Mouse (Mus musculus) hindbrain, embryonic 15.5 days (tissue): ENCODE measurements at regions not wholly inside any gene's neighbourhood (a gene's known extent, or its start where the extent isn't known, plus 50 kb on each side); places are given as distances from the start of the nearest gene placed in this dataset.

Experiments used
- ATAC-seq: fragments of 200-750 bp; cut with Nextera tagmentation; 2 replicates; pipeline ENCODE4 v1.8.0; 2017; ENCODE audit warnings: low read depth, moderate number of reproducible peaks, moderate TSS enrichment; ENCODE audit not compliant: low FRiP score
- H3K27ac ChIP-seq: fragments of 300-500 bp; sonication (generic); replicated peaks from 2 replicates; pipeline ENCODE4 v1.5.1; 2015; ENCODE audit warnings: mild to moderate bottlenecking, inconsistent platforms
- H3K27me3 ChIP-seq: fragments of 300-500 bp; sonication (generic); 2 replicates; pipeline ENCODE4 v1.6.1; 2015; ENCODE audit warnings: control low read depth, inconsistent platforms
- H3K36me3 ChIP-seq: fragments of 300-500 bp; sonication (generic); 2 replicates; pipeline ENCODE4 v1.6.1; 2015; ENCODE audit warnings: control low read depth, inconsistent platforms
- H3K4me1 ChIP-seq: fragments of 300-500 bp; sonication (generic); replicated peaks from 2 replicates; pipeline ENCODE4 v1.6.1; 2015; ENCODE audit warnings: control low read depth, inconsistent platforms
- H3K4me2 ChIP-seq: fragments of 300-500 bp; sonication (generic); 2 replicates; pipeline ENCODE4 v1.6.1; 2015; ENCODE audit warnings: moderate library complexity, mild to moderate bottlenecking, inconsistent platforms
- H3K4me3 ChIP-seq: fragments of 300-500 bp; sonication (generic); 2 replicates; pipeline ENCODE4 v1.5.1; 2015; ENCODE audit warnings: mild to moderate bottlenecking, inconsistent platforms
- H3K9ac ChIP-seq: fragments of 300-500 bp; sonication (generic); 2 replicates; pipeline ENCODE4 v1.6.1; 2015; ENCODE audit warnings: inconsistent platforms
- H3K9me3 ChIP-seq: fragments of 300-500 bp; sonication (generic); 2 replicates; pipeline ENCODE4 v1.6.1; 2016; ENCODE audit warnings: control low read depth, inconsistent platforms
- WGBS: fragments of 180-500 bp; shearing (Covaris S2); methylation state at CpG from one replicate; pipeline ENCODE4 v1.1.7; 2015; 5-methylcytosine and 5-hydroxymethylcytosine counted together

DNA sequence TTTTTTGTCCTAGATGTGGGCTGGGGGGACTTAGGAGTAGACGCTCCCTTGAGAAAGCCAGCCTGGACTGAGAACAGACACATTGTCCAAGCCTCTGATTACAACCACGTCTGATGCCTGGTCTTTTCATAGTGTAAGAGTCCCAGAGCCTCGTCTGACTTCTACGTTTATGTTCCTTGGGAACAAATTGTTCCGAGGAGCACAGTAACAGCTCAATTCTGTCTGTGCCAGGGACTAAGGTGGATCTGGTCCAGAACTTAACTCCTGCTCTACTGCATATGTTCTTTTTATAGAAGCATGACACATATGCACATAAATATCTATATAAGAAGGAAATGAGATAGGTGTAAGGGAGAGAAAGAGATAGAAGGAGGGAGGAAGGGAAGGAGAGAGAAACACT lies 537.2 kb upstream of the Kdm8 start:
- Histone ChIP-seq H3K9me3 (no peaks in the 10 kb centered on the region), H3K36me3 (no peaks in the 10 kb centered on the region), H3K9ac (no peak overlapping the region), H3K4me1 (no peaks in the 10 kb centered on the region), H3K4me2 (no peak overlapping the region), H3K27me3 (no peaks in the 10 kb centered on the region), H3K4me3 (no peak overlapping the region), H3K27ac (no peak overlapping the region)
- 59% methylated on average over 5 of the region's 5 CpGs for WGBS
- no peak for ATAC-seq

DNA sequence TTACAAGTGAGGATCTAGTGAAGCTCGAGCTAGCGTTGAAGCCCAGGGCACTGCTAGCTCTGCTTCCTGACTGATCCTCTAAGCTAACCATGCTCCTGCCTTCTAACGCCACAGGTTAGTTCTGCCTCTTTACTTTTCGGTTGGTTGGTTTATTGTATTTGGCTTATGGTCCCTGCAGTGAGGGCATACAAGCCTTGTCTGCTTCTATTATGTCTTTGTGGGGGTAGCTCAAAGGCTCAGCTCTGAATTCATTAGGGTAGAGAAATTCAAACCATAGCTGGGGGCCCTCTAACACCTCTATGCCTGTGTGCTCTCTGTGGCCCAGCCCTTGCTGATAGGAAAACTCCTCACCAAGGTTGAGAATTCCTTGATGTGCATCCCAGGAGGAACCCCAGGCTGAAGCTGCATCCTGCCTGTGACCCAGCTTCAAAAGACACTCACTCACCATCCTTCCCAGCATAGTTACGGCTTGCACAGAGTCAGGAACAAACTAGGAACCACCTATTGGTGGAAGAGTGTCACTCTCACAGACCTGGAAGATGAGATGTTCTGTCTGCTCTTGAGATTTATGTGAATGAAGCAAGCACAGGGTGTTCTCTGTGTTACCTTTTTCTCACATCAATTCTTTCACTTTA lies 536.7 kb upstream of the Kdm8 start:
- Histone ChIP-seq H3K4me3 (no peak overlapping the region), H3K27me3 (no peaks in the 10 kb centered on the region), H3K4me1 (no peaks in the 10 kb centered on the region), H3K4me2 (no peak overlapping the region), H3K27ac (no peak overlapping the region), H3K9me3 (no peaks in the 10 kb centered on the region), H3K36me3 (no peaks in the 10 kb centered on the region), H3K9ac (no peak overlapping the region)
- 55% methylated on average over 5 of the region's 5 CpGs for WGBS
- ATAC-seq: no peak

DNA sequence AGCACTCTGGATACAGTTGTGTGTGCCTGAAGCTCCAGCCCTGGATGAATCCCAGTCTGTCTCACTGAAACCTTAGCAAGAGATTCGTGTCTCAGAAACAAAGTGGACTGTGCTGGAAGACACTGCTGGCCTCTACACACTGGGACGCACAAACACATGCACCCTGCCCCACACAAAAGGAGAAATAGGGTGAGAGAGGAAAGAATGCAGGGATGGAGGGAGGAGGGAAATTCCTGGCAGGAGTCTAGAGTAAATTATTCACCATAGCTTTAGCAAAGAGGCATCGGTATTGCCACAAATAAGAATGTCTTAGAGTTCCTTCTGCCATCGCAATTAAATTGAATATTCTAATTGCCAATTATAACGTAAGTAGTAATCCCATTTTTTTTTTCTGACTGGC lies 530.4 kb upstream of the Kdm8 start:
- WGBS: 53% methylated on average over 5 of the region's 5 CpGs
- no peaks in the 10 kb centered on the region for H3K27me3 ChIP-seq

DNA sequence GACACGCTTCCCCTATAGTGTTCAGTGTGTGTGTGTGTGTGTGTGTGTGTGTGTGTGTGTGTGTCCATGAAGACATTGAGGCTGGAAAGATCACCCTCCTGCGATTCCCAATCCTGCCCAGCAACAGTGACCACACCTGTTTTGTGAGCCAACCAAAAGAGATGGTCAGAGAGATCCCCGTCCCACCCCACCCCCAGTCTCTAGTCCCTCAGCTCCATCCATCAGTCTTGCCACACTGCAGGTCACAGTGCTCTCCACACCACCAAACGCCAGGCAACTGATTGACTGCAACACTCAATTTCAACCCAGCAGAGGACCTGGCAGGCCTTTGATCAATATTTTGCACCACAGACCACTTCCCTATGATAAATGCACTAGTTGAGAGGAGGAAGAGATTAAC lies 530.0 kb upstream of the Kdm8 start:
- 74% methylated on average over 4 of the region's 4 CpGs for WGBS
- Histone ChIP-seq H3K27me3 (no peaks in the 10 kb centered on the region), H3K4me3 (no peak overlapping the region), H3K4me2 (no peak overlapping the region), H3K36me3 (no peaks in the 10 kb centered on the region), H3K27ac (no peak overlapping the region), H3K4me1 (no peaks in the 10 kb centered on the region; the same call in 1 of the 2 replicates), H3K9me3 (no peaks in the 10 kb centered on the region), H3K9ac (no peak overlapping the region)
- ATAC-seq: no peak

More for the DNA sequence above, 530.4 kb upstream of the Kdm8 start:
- Histone ChIP-seq H3K4me3 (no peak overlapping the region), H3K36me3 (no peaks in the 10 kb centered on the region), H3K4me2 (no peak overlapping the region), H3K9ac (no peak overlapping the region), H3K27ac (no peak overlapping the region), H3K9me3 (no peaks in the 10 kb centered on the region), H3K4me1 (no peaks in the 10 kb centered on the region; the same call in 1 of the 2 replicates)
- no peak for ATAC-seq

DNA sequence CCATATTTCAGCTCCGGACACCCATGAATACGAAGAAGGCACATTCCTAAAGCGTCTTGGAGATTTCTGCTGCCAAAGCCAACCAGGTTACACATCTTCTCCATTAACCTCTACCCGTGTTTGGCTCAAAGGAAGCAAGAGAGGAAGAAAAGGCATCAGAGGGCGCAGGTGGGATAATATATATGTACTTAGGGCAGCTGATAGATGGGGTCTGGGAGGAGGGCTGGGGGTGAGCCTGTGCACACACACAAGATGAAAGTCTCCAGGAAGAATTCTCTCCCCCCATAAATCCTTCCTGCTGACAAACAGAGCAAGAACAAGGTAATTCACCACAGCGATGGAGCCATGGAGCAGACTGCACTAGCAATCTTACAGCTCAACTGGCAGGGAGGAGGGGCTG lies 529.5 kb upstream of the Kdm8 start:
- Histone ChIP-seq H3K4me3 (no peak overlapping the region), H3K4me2 (no peak overlapping the region), H3K4me1 (no peaks in the 10 kb centered on the region; the same call in 1 of the 2 replicates), H3K27me3 (no peaks in the 10 kb centered on the region), H3K9ac (no peak overlapping the region), H3K9me3 (no peaks in the 10 kb centered on the region), H3K27ac (no peak overlapping the region), H3K36me3 (no peaks in the 10 kb centered on the region)
- ATAC-seq: no peak
- WGBS: 70% methylated on average over 6 of the region's 6 CpGs

DNA sequence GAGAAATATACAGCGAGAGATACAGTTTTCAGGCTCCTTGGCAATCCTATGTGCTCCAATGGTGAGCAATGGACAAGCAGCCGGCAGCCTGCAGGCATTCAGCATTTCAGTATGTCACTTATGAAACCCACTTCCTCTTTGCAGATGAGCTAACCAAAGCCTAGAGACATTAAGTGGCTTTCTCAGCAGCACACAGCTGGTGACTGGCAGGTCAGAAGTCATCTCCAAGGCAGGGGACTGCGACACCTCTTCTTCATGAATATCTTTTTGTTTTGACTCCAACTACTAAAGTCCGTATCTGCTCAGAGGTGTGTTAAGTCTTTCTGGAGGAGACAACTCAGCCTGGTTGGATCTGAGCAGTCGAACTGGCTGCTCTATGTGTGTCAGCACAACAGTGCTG lies 528.8 kb upstream of the Kdm8 start:
- WGBS: 78% methylated on average over 5 of the region's 5 CpGs
- ATAC-seq: no peak
- H3K9me3 ChIP-seq: no peaks in the 10 kb centered on the region

DNA sequence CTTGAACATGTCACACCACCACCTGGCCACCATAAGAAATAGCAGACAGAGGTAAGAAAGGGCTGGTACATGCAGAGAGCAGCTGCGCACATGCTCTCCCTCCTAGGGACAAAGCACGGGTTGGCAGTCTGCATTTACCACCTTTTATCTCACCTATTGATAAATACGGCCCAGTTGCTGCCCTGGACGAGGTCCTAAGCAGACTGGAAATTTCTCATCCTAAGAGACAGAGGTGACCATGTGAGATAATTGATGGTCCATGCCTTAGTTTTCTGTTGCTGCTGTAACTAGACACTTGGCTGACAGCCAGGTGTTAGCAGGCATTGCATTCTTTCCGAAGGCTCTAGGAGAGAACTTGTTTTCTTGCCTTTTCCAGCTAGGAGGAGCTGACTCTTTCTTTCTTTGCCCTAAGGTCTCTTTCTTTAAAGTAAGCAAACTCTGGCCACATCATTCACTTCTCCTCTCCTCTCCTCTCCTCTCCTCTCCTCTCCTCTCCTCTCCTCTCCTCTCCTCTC lies 526.8 kb upstream of the Kdm8 start:
- no peak overlapping the region for H3K4me2 ChIP-seq
- WGBS: 51% methylated on average over 5 of the region's 5 CpGs
- no peaks in the 10 kb centered on the region; the same call in 1 of the 2 replicates for H3K4me1 ChIP-seq
- no peaks in the 10 kb centered on the region for H3K36me3 ChIP-seq
- H3K27me3 ChIP-seq: 0 out of 2 replicates have a peak, but pooled peaks cover 2% of the 10 kb centered on the region
- ATAC-seq: no peak
- H3K9me3 ChIP-seq: no peaks in the 10 kb centered on the region
- no peak overlapping the region for H3K27ac ChIP-seq
- H3K9ac ChIP-seq: no peak overlapping the region
- no peak overlapping the region for H3K4me3 ChIP-seq

More for the DNA sequence above, 528.8 kb upstream of the Kdm8 start:
- Histone ChIP-seq H3K4me2 (no peak overlapping the region), H3K27ac (no peak overlapping the region), H3K9ac (no peak overlapping the region), H3K4me1 (no peaks in the 10 kb centered on the region; the same call in 1 of the 2 replicates), H3K27me3 (no peaks in the 10 kb centered on the region), H3K36me3 (no peaks in the 10 kb centered on the region), H3K4me3 (no peak overlapping the region)

DNA sequence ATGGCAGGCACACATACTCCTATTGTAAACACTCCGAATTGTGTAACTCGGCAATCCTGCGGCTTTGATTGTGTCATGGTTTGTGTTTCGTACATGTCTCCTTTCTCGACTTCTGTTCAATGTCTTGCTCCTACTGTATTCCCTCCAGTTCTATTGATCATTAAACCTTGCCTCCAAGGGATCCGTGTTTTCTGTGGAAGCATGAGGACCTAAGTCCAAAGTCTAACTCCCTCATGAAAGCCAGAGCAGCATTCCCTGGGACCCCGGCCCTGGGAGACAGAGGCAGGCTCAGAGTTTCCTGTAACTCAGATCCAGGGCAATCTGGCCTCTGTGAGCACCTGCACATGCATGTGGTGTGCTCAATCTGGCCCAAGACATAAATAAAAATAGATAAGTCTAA lies 521.7 kb upstream of the Kdm8 start:
- H3K9me3 ChIP-seq: no peaks in the 10 kb centered on the region

DNA sequence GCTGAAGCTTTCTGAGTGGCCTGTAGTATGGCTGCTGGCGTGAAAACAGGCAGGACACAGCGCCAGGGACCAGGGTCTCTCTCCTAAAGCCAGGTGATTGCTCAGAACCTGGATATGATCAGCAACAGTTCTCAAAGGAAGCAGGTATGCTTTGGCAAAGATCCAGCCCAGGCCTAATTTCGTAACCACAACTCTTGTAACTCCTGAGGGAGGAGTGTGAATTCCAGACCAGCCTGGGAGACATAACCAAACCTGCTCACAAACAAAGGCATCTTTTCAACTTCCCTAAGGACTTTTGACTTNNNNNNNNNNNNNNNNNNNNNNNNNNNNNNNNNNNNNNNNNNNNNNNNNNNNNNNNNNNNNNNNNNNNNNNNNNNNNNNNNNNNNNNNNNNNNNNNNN lies 510.9 kb upstream of the Kdm8 start:
- H3K4me2 ChIP-seq: no peak overlapping the region

More for the DNA sequence above, 521.7 kb upstream of the Kdm8 start:
- Histone ChIP-seq H3K36me3 (no peaks in the 10 kb centered on the region), H3K9ac (no peak overlapping the region), H3K4me3 (no peak overlapping the region), H3K27me3 (0 out of 2 replicates have a peak, but pooled peaks cover 2% of the 10 kb centered on the region), H3K27ac (no peak overlapping the region), H3K4me1 (no peaks in the 10 kb centered on the region), H3K4me2 (no peak overlapping the region)
- no peak for ATAC-seq
- WGBS: 90% methylated on average over 7 of the region's 7 CpGs

DNA sequence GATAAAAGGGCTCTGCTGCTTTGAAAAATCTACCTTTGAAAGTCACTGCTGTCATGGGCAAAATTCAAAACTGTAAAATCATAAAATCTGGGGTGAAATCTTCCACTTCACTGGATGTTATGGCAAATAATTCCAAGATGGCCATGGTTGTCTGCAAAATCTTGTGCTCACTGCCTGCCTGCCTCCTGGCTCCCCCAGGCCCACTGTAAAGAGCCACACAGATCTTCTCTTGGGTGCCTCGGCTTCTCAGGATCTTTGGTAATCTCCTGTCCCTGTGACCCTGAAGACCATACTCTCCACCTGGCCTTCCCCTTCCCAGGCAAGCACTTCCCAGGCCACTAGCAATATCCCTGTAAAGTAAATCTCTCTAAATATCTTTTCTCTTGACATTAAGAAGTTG lies 505.1 kb upstream of the Kdm8 start:
- ATAC-seq: no peak
- WGBS: 85% methylated on average over 1 of the region's 1 CpGs
- H3K9me3 ChIP-seq: no peaks in the 10 kb centered on the region
- no peaks in the 10 kb centered on the region for H3K36me3 ChIP-seq
- H3K9ac ChIP-seq: no peak overlapping the region
- H3K27me3 ChIP-seq: no peaks in the 10 kb centered on the region
- no peaks in the 10 kb centered on the region for H3K4me1 ChIP-seq
- no peak overlapping the region for H3K4me3 ChIP-seq
- no peak overlapping the region for H3K4me2 ChIP-seq
- H3K27ac ChIP-seq: no peak overlapping the region

More for the DNA sequence above, 510.9 kb upstream of the Kdm8 start:
- no peaks in the 10 kb centered on the region for H3K27me3 ChIP-seq
- H3K9me3 ChIP-seq: no peaks in the 10 kb centered on the region
- H3K4me3 ChIP-seq: no peak overlapping the region
- 84% methylated on average over 3 of the region's 3 CpGs for WGBS
- no peak overlapping the region for H3K9ac ChIP-seq
- no peak for ATAC-seq
- H3K36me3 ChIP-seq: no peaks in the 10 kb centered on the region
- no peak overlapping the region for H3K27ac ChIP-seq
- no peaks in the 10 kb centered on the region for H3K4me1 ChIP-seq

DNA sequence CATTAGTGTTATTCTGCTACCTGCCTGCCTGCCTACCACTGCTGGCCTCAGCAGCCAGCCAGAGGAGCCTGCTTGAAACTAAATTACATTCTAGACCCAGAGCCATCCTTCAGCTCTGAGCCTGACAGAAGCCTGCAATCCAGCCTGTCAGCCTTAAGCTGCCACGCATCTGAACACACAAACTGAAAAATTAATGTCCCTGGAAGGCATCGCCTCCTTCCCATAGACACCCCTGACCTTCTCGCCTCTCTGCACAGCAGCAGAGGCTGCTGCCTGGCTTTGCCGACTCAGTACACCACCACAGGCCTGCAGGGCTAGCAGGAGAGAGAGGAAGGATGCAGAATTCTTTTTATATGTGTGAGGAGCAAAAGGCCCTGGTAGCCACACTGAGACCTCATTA lies 502.9 kb upstream of the Kdm8 start:
- H3K27me3 ChIP-seq: no peaks in the 10 kb centered on the region
- H3K9ac ChIP-seq: no peak overlapping the region
- H3K36me3 ChIP-seq: no peaks in the 10 kb centered on the region
- H3K9me3 ChIP-seq: no peaks in the 10 kb centered on the region
- ATAC-seq: 0 out of 2 replicates have a peak, but pooled peaks have one; percentile 59
- WGBS: 62% methylated on average over 4 of the region's 4 CpGs
- peak overlapping the region; percentile 9; the same call in 1 of the 2 replicates for H3K27ac ChIP-seq
- no peak overlapping the region for H3K4me2 ChIP-seq
- H3K4me1 ChIP-seq: no peaks in the 10 kb centered on the region
- H3K4me3 ChIP-seq: no peak overlapping the region

DNA sequence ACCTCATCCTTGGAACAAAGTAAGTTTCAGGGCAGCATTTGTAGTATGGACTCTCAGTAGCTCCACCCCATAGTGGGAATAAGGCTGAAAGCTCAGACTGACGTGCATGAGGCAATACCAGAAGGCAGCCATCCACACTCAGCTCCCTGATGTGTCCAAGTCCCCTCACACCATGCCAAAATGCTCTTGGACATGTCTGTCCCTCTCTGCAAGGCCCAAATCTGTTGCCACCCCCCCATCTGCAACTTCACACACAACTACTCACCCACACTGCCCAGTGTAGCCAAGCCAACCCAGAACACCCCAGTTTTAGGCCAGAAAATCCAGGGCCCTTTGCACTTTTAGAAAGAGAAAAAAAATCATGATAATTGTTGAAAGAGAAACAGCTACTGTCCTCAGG lies 498.1 kb upstream of the Kdm8 start:
- no peaks in the 10 kb centered on the region for H3K4me1 ChIP-seq
- H3K36me3 ChIP-seq: no peaks in the 10 kb centered on the region
- no peak overlapping the region for H3K27ac ChIP-seq
- ATAC-seq: no peak
- no peak overlapping the region for H3K9ac ChIP-seq
- 50% methylated on average over 1 of the region's 1 CpGs for WGBS
- H3K4me3 ChIP-seq: no peak overlapping the region
- no peak overlapping the region for H3K4me2 ChIP-seq
- no peaks in the 10 kb centered on the region; the same call in 1 of the 2 replicates for H3K9me3 ChIP-seq
- no peaks in the 10 kb centered on the region for H3K27me3 ChIP-seq

DNA sequence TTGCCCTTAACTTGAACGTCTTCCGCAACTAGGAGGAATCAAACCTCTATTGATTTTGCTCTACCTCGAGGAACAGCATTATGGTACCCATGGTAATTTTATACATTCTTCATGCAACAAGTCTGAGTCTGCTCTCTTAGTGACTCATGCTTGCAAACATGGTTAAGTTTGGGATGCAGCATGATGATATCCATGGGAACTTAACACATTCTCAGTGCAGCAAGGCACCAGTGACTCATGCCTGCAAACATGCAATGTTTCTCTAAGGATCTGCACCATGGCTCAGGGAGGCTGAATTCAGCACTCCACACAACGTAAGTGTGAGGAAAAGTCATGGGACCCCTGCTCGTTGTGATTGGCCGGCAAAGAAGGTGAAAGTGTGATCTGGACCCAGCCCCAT lies 487.1 kb upstream of the Kdm8 start:
- H3K4me3 ChIP-seq: no peak overlapping the region
- no peak overlapping the region for H3K27ac ChIP-seq

More for the DNA sequence above, 487.1 kb upstream of the Kdm8 start:
- no peaks in the 10 kb centered on the region for H3K36me3 ChIP-seq
- H3K4me1 ChIP-seq: no peaks in the 10 kb centered on the region
- WGBS: 82% methylated on average over 6 of the region's 6 CpGs
- no peak overlapping the region for H3K4me2 ChIP-seq
- no peak overlapping the region for H3K9ac ChIP-seq
- H3K27me3 ChIP-seq: no peaks in the 10 kb centered on the region
- no peak for ATAC-seq
- no peaks in the 10 kb centered on the region for H3K9me3 ChIP-seq
